Mouse (Mus musculus) CH12.LX (cell line): ENCODE measurements around the gene Fgd2. TPM values are rescaled to one million over a fixed set of nuclear protein-coding genes. Genes with fewer than 3 reads are reported as not detected.
A peak's percentile ranks its signal among the peaks of the same experiment; 100 is the strongest.

Experiments
- DNase-seq: peaks from one replicate; pipeline ENCODE4 v3.0.0-alpha.2; 2013; ENCODE audit errors: extremely low read depth
- H3K27ac ChIP-seq: 2 replicates; pipeline ENCODE4 v1.5.1; 2012; ENCODE audit warnings: low read depth, mild to moderate bottlenecking, control low read depth, moderate library complexity; ENCODE audit not compliant: insufficient read depth
- H3K27me3 ChIP-seq: replicated peaks from 2 replicates; pipeline ENCODE3; 2012; ENCODE audit warnings: inconsistent platforms
- H3K36me3 ChIP-seq, 2 experiments: replicated peaks in 1 of 2; 2 replicates each; pipeline versions ENCODE3 to v1.6.1; 2012; ENCODE audit warnings: inconsistent platforms in 1 of 2, low read length in 1 of 2, mild to moderate bottlenecking in 1 of 2, mixed read lengths in 1 of 2, moderate library complexity in 1 of 2; ENCODE audit not compliant: control insufficient read depth in 1 of 2, insufficient read depth in 1 of 2
- H3K4me1 ChIP-seq, 2 experiments: 2 replicates each; pipeline ENCODE4 v1.6.1; 2012; ENCODE audit warnings: inconsistent platforms in 1 of 2, moderate library complexity in 1 of 2; ENCODE audit not compliant: insufficient read depth in 2 of 2, control insufficient read depth in 1 of 2
- H3K4me2 ChIP-seq: 2 replicates; pipeline ENCODE4 v1.6.1; 2012; ENCODE audit warnings: low read depth, mild to moderate bottlenecking, control low read depth; ENCODE audit not compliant: poor library complexity, insufficient read depth, severe bottlenecking
- H3K4me3 ChIP-seq, 3 experiments: fragments of 150-350 bp in 1 of 3; sonication (generic) in 1 of 3; replicated peaks in 1 of 3; 2 replicates each; pipeline versions ENCODE3 to v1.5.1; 2011 to 2012; ENCODE audit warnings: low read depth in 2 of 3, low read length in 2 of 3, mild to moderate bottlenecking in 2 of 3, moderate library complexity in 2 of 3, control low read depth in 1 of 3, improper control_type of control experiment in 1 of 3, inconsistent platforms in 1 of 3, mixed read lengths in 1 of 3; ENCODE audit not compliant: poor library complexity in 1 of 3
- H3K79me2 ChIP-seq: replicated peaks from 2 replicates; pipeline ENCODE4 v1.6.1; 2012; ENCODE audit warnings: mild to moderate bottlenecking, moderate library complexity; ENCODE audit not compliant: control insufficient read depth, poor library complexity, insufficient read depth, severe bottlenecking; ENCODE audit errors: extremely low read depth
- H3K9ac ChIP-seq: 2 replicates; pipeline ENCODE4 v1.6.1; 2012; ENCODE audit warnings: low read depth, mild to moderate bottlenecking, control low read depth, moderate library complexity; ENCODE audit not compliant: insufficient read depth
- H3K9me3 ChIP-seq: replicated peaks from 2 replicates; pipeline ENCODE3; 2012; ENCODE audit warnings: low read length, inconsistent platforms, mixed read lengths
- BHLHE40 ChIP-seq: IDR thresholded peaks from 2 replicates; pipeline ENCODE4 v1.6.1; 2011; ENCODE audit warnings: mild to moderate bottlenecking, low read depth, low read length, improper control_type of control experiment
- CHD1 ChIP-seq: IDR thresholded peaks from 2 replicates; pipeline ENCODE4 v1.6.1; 2012; ENCODE audit warnings: low read depth, low read length, improper control_type of control experiment, inconsistent platforms
- CHD2 ChIP-seq: IDR thresholded peaks from 2 replicates; pipeline ENCODE4 v1.6.1; 2011; ENCODE audit warnings: low read length, improper control_type of control experiment
- CTCF ChIP-seq, 2 experiments: IDR thresholded peaks in 1 of 2; conservative IDR thresholded peaks in 1 of 2; 2 replicates each; pipeline ENCODE4 v1.5.1; 2011 to 2012; ENCODE audit warnings: low read depth in 2 of 2, low read length in 2 of 2, improper control_type of control experiment in 1 of 2, inconsistent platforms in 1 of 2, mild to moderate bottlenecking in 1 of 2, moderate library complexity in 1 of 2
- E2F4 ChIP-seq: IDR thresholded peaks from 2 replicates; pipeline ENCODE4 v1.6.1; 2011; ENCODE audit warnings: low read depth, low read length, improper control_type of control experiment; ENCODE audit not compliant: insufficient replicate concordance
- ELF1 ChIP-seq: IDR thresholded peaks from 2 replicates; pipeline ENCODE4 v1.6.1; 2014; ENCODE audit warnings: low read depth, mild to moderate bottlenecking, inconsistent platforms, low read length, improper control_type of control experiment
- EP300 ChIP-seq: IDR thresholded peaks from 2 replicates; pipeline ENCODE4 v1.6.1; 2011; ENCODE audit warnings: low read length, improper control_type of control experiment
- ETS1 ChIP-seq: conservative IDR thresholded peaks from 2 replicates; pipeline ENCODE4 v1.6.1; 2012; ENCODE audit warnings: low read depth, mild to moderate bottlenecking, inconsistent platforms, low read length, improper control_type of control experiment, moderate library complexity
- GABPA ChIP-seq: IDR thresholded peaks from 2 replicates; pipeline ENCODE4 v1.6.1; 2012; ENCODE audit warnings: low read depth, low read length, improper control_type of control experiment, inconsistent platforms; ENCODE audit not compliant: insufficient replicate concordance
- HCFC1 ChIP-seq: IDR thresholded peaks from 2 replicates; pipeline ENCODE4 v1.6.1; 2012; ENCODE audit warnings: low read depth, mild to moderate bottlenecking, inconsistent platforms, low read length, improper control_type of control experiment
- IRF4 ChIP-seq: IDR thresholded peaks from 2 replicates; pipeline ENCODE4 v1.6.1; 2014; ENCODE audit warnings: low read depth, mild to moderate bottlenecking, inconsistent platforms, low read length, improper control_type of control experiment
- JUND ChIP-seq: conservative IDR thresholded peaks from 2 replicates; pipeline ENCODE4 v1.6.1; 2011; ENCODE audit warnings: low read depth, low read length, improper control_type of control experiment
- KAT2A ChIP-seq: IDR thresholded peaks from 2 replicates; pipeline ENCODE4 v1.6.1; 2012; ENCODE audit warnings: low read length, improper control_type of control experiment, inconsistent platforms; ENCODE audit not compliant: insufficient replicate concordance
- MAFK ChIP-seq: IDR thresholded peaks from 2 replicates; pipeline ENCODE4 v1.6.1; 2011; ENCODE audit warnings: low read length, improper control_type of control experiment; ENCODE audit not compliant: insufficient replicate concordance
- MAX ChIP-seq: IDR thresholded peaks from 2 replicates; pipeline ENCODE4 v1.6.1; 2011; ENCODE audit warnings: low read length, improper control_type of control experiment
- MAZ ChIP-seq: IDR thresholded peaks from 2 replicates; pipeline ENCODE4 v1.6.1; 2012; ENCODE audit warnings: low read depth, mild to moderate bottlenecking, inconsistent platforms, low read length, improper control_type of control experiment, moderate library complexity
- MEF2A ChIP-seq: IDR thresholded peaks from 2 replicates; pipeline ENCODE4 v1.6.1; 2014; ENCODE audit warnings: low read depth, mild to moderate bottlenecking, inconsistent platforms, low read length, improper control_type of control experiment, borderline replicate concordance
- MXI1 ChIP-seq: IDR thresholded peaks from 2 replicates; pipeline ENCODE4 v1.6.1; 2011; ENCODE audit warnings: mild to moderate bottlenecking, low read depth, low read length, improper control_type of control experiment
- MYC ChIP-seq: IDR thresholded peaks from 2 replicates; pipeline ENCODE4 v1.6.1; 2011; ENCODE audit warnings: low read depth, mild to moderate bottlenecking, improper control_type of control experiment, low read length
- NELFE ChIP-seq: IDR thresholded peaks from 2 replicates; pipeline ENCODE4 v1.6.1; 2011; ENCODE audit warnings: low read depth, low read length, improper control_type of control experiment
- NRF1 ChIP-seq: IDR thresholded peaks from 2 replicates; pipeline ENCODE4 v1.6.1; 2014; ENCODE audit warnings: low read depth, mild to moderate bottlenecking, inconsistent platforms, low read length, improper control_type of control experiment, moderate library complexity
- POLR2A ChIP-seq: IDR thresholded peaks from 2 replicates; pipeline ENCODE4 v1.6.1; 2011; ENCODE audit warnings: low read depth, mild to moderate bottlenecking, improper control_type of control experiment, low read length
- POLR2AphosphoS2 ChIP-seq: IDR thresholded peaks from 2 replicates; pipeline ENCODE4 v1.6.1; 2011; ENCODE audit warnings: low read depth, low read length, improper control_type of control experiment
- RAD21 ChIP-seq: IDR thresholded peaks from 2 replicates; pipeline ENCODE4 v1.6.1; 2011; ENCODE audit warnings: low read depth, mild to moderate bottlenecking, low read length, improper control_type of control experiment, moderate library complexity
- RCOR1 ChIP-seq: conservative IDR thresholded peaks from 2 replicates; pipeline ENCODE4 v1.6.1; 2012; ENCODE audit warnings: low read depth, mild to moderate bottlenecking, inconsistent platforms, low read length, improper control_type of control experiment
- SIN3A ChIP-seq: IDR thresholded peaks from 2 replicates; pipeline ENCODE4 v1.6.1; 2012; ENCODE audit warnings: low read length, improper control_type of control experiment, inconsistent platforms
- SMC3 ChIP-seq: IDR thresholded peaks from 2 replicates; pipeline ENCODE4 v1.6.1; 2011; ENCODE audit warnings: low read depth, low read length, improper control_type of control experiment
- TBP ChIP-seq: conservative IDR thresholded peaks from 2 replicates; pipeline ENCODE4 v1.6.1; 2011; ENCODE audit warnings: low read depth, low read length, improper control_type of control experiment
- TCF12 ChIP-seq: IDR thresholded peaks from 2 replicates; pipeline ENCODE4 v1.6.1; 2014; ENCODE audit warnings: low read depth, mild to moderate bottlenecking, inconsistent platforms, low read length, improper control_type of control experiment
- UBTF ChIP-seq: IDR thresholded peaks from 2 replicates; pipeline ENCODE4 v1.6.1; 2012; ENCODE audit warnings: low read depth, mild to moderate bottlenecking, inconsistent platforms, low read length, improper control_type of control experiment, moderate library complexity
- USF1 ChIP-seq: IDR thresholded peaks from 2 replicates; pipeline ENCODE4 v1.6.1; 2014; ENCODE audit warnings: low read depth, mild to moderate bottlenecking, inconsistent platforms, low read length, improper control_type of control experiment
- USF2 ChIP-seq: conservative IDR thresholded peaks from 2 replicates; pipeline ENCODE4 v1.6.1; 2011; ENCODE audit warnings: low read depth, low read length, improper control_type of control experiment
- ZC3H11A ChIP-seq: IDR thresholded peaks from 2 replicates; pipeline ENCODE4 v1.6.1; 2012; ENCODE audit warnings: low read depth, mild to moderate bottlenecking, inconsistent platforms, low read length, improper control_type of control experiment
- ZKSCAN1 ChIP-seq: IDR thresholded peaks from 2 replicates; pipeline ENCODE4 v1.6.1; 2012; ENCODE audit warnings: low read depth, inconsistent platforms, low read length, improper control_type of control experiment, borderline replicate concordance
- ZMIZ1 ChIP-seq: IDR thresholded peaks from 2 replicates; pipeline ENCODE4 v1.6.1; 2012; ENCODE audit warnings: low read depth, mild to moderate bottlenecking, inconsistent platforms, low read length, improper control_type of control experiment
- ZNF384 ChIP-seq: IDR thresholded peaks from 2 replicates; pipeline ENCODE4 v1.6.1; 2012; ENCODE audit warnings: low read depth, low read length, improper control_type of control experiment, inconsistent platforms
- dilution Hi-C: fragments of 300-500 bp; cut with MboI; formaldehyde crosslinking; loops from 2 replicates; pipeline ENCODE4 v1.14.3; 2020; ENCODE audit warnings: low sequenced_read_pairs; ENCODE audit not compliant: extremely low pct_unique_long_range_greater_than_20kb, extremely low pct_ligation_motif_present
- in situ Hi-C: fragments of 300-500 bp; cut with MboI; formaldehyde crosslinking; loops from 3 replicates; pipeline ENCODE4 v1.14.3; 2019; ENCODE audit warnings: low sequenced_read_pairs, low pct_ligation_motif_present, low pct_unique_long_range_greater_than_20kb, mixed read lengths
- polyA plus RNA-seq: library from polyadenylated mRNA; unstranded; fragments of >175 nt; gene quantifications from 2 replicates; pipeline ENCODE4 v1.2.1, GENCODE M21; 2012; ENCODE audit warnings: low read depth; ENCODE audit not compliant: insufficient read length
- total RNA-seq, 2 experiments: library from RNA; depleted of rRNA; stranded (reverse); fragments of 300-350 nt in 1 of 2; fragments of >200 nt in 1 of 2; gene quantifications; 2 replicates each; pipeline ENCODE4 v1.2.3; 2012 to 2014

The Fgd2 gene
- total and polyA plus RNA-seq, 3 experiments: 41.7 to 54.4 (median 48.3) TPM

GRCm38 (mm10) chr17:29361982-29362691, 1.4 kb downstream of the Fgd2 start:
- H3K4me2 ChIP-seq: peak overlapping the region; percentile 82
- DNase-seq: peak; percentile 86

GRCm38 (mm10) chr17:29363109-29363508, 2.4 kb downstream of the Fgd2 start:
- no peaks in the 10 kb centered on the region for H3K27me3 ChIP-seq
- H3K36me3 ChIP-seq: peaks cover 33 to 42% of the 10 kb centered on the region in 2 experiments
- H3K9ac ChIP-seq: 0 out of 2 replicates have a peak overlapping the region, but pooled peaks have one; percentile 36
- no peaks in the 10 kb centered on the region for H3K9me3 ChIP-seq
- dilution Hi-C loops: no loop called here
- peak; percentile 66 for DNase-seq
- H3K4me3 ChIP-seq: peak overlapping the region in 2 of 3 experiments; percentile 53 to 64
- H3K4me2 ChIP-seq: peak overlapping the region; percentile 82
- in situ Hi-C loops: no loop called here
- H3K79me2 ChIP-seq: peaks cover 4% of the 10 kb centered on the region; the same call in 1 of the 2 replicates
- H3K4me1 ChIP-seq: peaks cover 27 to 52% of the 10 kb centered on the region in 2 experiments
- H3K27ac ChIP-seq: peak overlapping the region; percentile 70
- TF ChIP-seq IRF4: peak; percentile 94
- TF ChIP-seq POLR2A: no peak
- TF ChIP-seq RAD21: no peak
- TF ChIP-seq TCF12: peak; percentile 73
- TF ChIP-seq NRF1: no peak
- no peak for TF ChIP-seq ZC3H11A
- TF ChIP-seq POLR2AphosphoS2: no peak
- no peak for TF ChIP-seq ELF1
- peak; percentile 57; the same call in 1 of the 2 replicates for TF ChIP-seq MAFK
- TF ChIP-seq MAZ: 0 out of 2 replicates have a peak, but pooled peaks have one; percentile 17
- TF ChIP-seq NELFE: no peak
- no peak for TF ChIP-seq ZNF384
- TF ChIP-seq ETS1: peak; percentile 84
- TF ChIP-seq GABPA: no peak
- no peak for TF ChIP-seq USF2
- TF ChIP-seq ZKSCAN1: no peak

More at GRCm38 (mm10) chr17:29361982-29362691, 1.4 kb downstream of the Fgd2 start:
- no peak for TF ChIP-seq RCOR1
- no peak for TF ChIP-seq USF2
- 0 out of 2 replicates have a peak, but pooled peaks have one; percentile 18 for TF ChIP-seq NRF1
- TF ChIP-seq USF1: no peak
- no peak for TF ChIP-seq CTCF (conservative IDR thresholded peaks at IDR 0.05 in 1 of 2, IDR thresholded peaks at IDR 0.05 in 1 of 2; ENCODE audit: low read depth in 2 of 2, low read length in 2 of 2)
- TF ChIP-seq UBTF: peak; percentile 72; the same call in 1 of the 2 replicates
- peak; percentile 34 for TF ChIP-seq EP300
- TF ChIP-seq ZKSCAN1: no peak
- TF ChIP-seq ELF1: peak; percentile 69; the same call in 1 of the 2 replicates
- TF ChIP-seq JUND: no peak
- no peak for TF ChIP-seq ZNF384
- no peak for TF ChIP-seq POLR2AphosphoS2
- TF ChIP-seq MYC: peak; percentile 99
- no peak for TF ChIP-seq GABPA
- no peak for TF ChIP-seq CHD1
- no peak for TF ChIP-seq MAZ
- TF ChIP-seq TBP: no peak; the same call in 1 of the 2 replicates
- TF ChIP-seq TCF12: 0 out of 2 replicates have a peak, but pooled peaks have one; percentile 12
- TF ChIP-seq RAD21: no peak
- peak; percentile 48; the same call in 1 of the 2 replicates for TF ChIP-seq POLR2A
- TF ChIP-seq ZMIZ1: no peak
- TF ChIP-seq SIN3A: peak; percentile 100
- TF ChIP-seq KAT2A: 0 out of 2 replicates have a peak, but pooled peaks have one; percentile 20
- TF ChIP-seq NELFE: no peak
- TF ChIP-seq SMC3: no peak
- TF ChIP-seq MAFK: no peak
- no peak; the same call in 1 of the 2 replicates for TF ChIP-seq MEF2A
- no peak for TF ChIP-seq ZC3H11A
- TF ChIP-seq E2F4: no peak
- TF ChIP-seq MAX: peak; percentile 97
- peak; percentile 99 for TF ChIP-seq MXI1
- TF ChIP-seq IRF4: peak; percentile 93
- TF ChIP-seq HCFC1: no peak
- TF ChIP-seq ETS1: no peak
- peak; percentile 11; the same call in 1 of the 2 replicates for TF ChIP-seq CHD2
- peak; percentile 53 for TF ChIP-seq BHLHE40
- no peaks in the 10 kb centered on the region for H3K27me3 ChIP-seq
- in situ Hi-C loops (no loop called here), dilution Hi-C loops (no loop called here)
- H3K9me3 ChIP-seq: no peaks in the 10 kb centered on the region
- H3K36me3 ChIP-seq: peaks cover 24 to 32% of the 10 kb centered on the region in 2 experiments
- H3K27ac ChIP-seq: peak overlapping the region; percentile 70
- peak overlapping the region; percentile 52; the same call in 1 of the 2 replicates for H3K9ac ChIP-seq
- peaks cover 27 to 52% of the 10 kb centered on the region in 2 experiments for H3K4me1 ChIP-seq
- H3K79me2 ChIP-seq: peaks cover 4% of the 10 kb centered on the region; the same call in 1 of the 2 replicates
- peak overlapping the region; percentile 59 to 76 (median 64) for H3K4me3 ChIP-seq
